Mouse (Mus musculus): ENCODE data around the gene Klhl41. TPM values are rescaled to one million over a fixed set of nuclear protein-coding genes. Genes with fewer than 3 reads are reported as not detected.
"Not testable (repeated sequence)": the region's sequence is repeated elsewhere in the genome, so short reads cannot be mapped to it uniquely, and the experiment has no call there.

The Klhl41 gene
- polyA plus RNA-seq, 1 experiment from 2014 or later, result 29.1 TPM

DNA sequence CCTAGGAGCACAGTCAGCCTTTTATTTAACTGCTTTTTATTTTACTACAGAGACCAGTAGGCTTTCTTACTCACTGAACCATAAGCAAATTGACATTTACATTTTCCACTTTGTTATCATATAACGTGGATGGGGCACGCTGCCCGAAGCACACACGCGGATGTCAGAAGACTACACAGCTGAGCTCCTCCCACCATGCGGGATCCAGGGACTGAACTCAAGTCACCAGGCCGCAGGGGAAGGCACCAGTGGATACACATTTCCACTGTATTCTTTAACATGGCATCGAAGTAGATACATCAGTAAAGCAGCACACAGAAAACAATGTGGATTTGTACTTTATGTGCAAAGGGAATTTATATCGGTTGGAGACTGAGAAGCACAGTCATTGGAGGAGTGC lies 5.3 kb downstream of the Klhl41 start:
- no peaks in the 10 kb centered on the region for H3K9me3 ChIP-seq (replicated peaks; ENCODE audit: control insufficient read depth, low read length)
- WGBS, result 86% methylated on average over 9 of the region's 9 CpGs

GRCm38 (mm10) chr2:69676713-69677112 lies 6.8 kb downstream of the Klhl41 start:
- Histone ChIP-seq H3K27ac (ENCODE audit: low read length) (no peak overlapping the region), H3K36me3 (ENCODE audit: control insufficient read depth, insufficient read depth) (peaks cover 10% of the 10 kb centered on the region), H3K9me3 (replicated peaks; ENCODE audit: control insufficient read depth, low read length) (no peaks in the 10 kb centered on the region), H3K27me3 (ENCODE audit: control insufficient read depth, insufficient read depth, low read length) (no peaks in the 10 kb centered on the region), H3K4me3 (ENCODE audit: low read length) (no peak overlapping the region), H3K9ac (ENCODE audit: low read length) (no peak overlapping the region), H3K4me1 (ENCODE audit: control insufficient read depth, insufficient read depth, low read length) (peaks cover 5% of the 10 kb centered on the region), H3K4me2 (ENCODE audit: low read depth, low read length) (no peak overlapping the region)
- 52% methylated on average over 2 of the region's 2 CpGs for WGBS
- no peak for ATAC-seq (replicated peaks; ENCODE audit: extremely low read depth, insufficient read depth, low FRiP score)

More for the DNA sequence above, 5.3 kb downstream of the Klhl41 start:
- Histone ChIP-seq H3K4me3 (ENCODE audit: low read length) (no peak overlapping the region), H3K27ac (ENCODE audit: low read length) (no peak overlapping the region), H3K27me3 (ENCODE audit: control insufficient read depth, insufficient read depth, low read length) (no peaks in the 10 kb centered on the region), H3K9ac (ENCODE audit: low read length) (no peak overlapping the region), H3K36me3 (ENCODE audit: control insufficient read depth, insufficient read depth) (peaks cover 8% of the 10 kb centered on the region), H3K4me1 (ENCODE audit: control insufficient read depth, insufficient read depth, low read length) (peaks cover 5% of the 10 kb centered on the region), H3K4me2 (ENCODE audit: low read depth, low read length) (no peak overlapping the region)
- ATAC-seq (replicated peaks; ENCODE audit: extremely low read depth, insufficient read depth, low FRiP score), result no peak

DNA sequence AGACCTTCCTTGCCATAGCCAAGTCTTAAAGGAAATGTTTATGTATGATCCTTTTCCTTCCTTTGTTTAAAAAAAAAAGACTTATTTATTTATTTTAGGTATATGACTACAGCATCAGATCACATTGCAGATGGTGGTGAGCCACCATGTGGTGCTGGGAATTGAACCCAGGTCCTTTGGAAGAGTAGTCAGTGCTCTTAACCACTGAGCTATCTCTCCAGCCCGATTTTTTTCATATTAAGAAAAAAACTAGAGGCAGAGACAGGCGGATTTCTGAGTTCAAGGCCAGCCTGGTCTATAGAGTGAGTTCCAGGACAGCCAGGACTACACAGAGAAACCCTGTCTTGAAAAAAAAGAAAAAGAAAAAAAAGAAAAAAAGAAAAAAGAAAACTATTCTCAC lies 7.3 kb downstream of the Klhl41 start:
- not testable (repeated sequence) for H3K4me3 ChIP-seq (ENCODE audit: low read length); H3K27me3 ChIP-seq (ENCODE audit: control insufficient read depth, insufficient read depth, low read length); ATAC-seq (replicated peaks; ENCODE audit: extremely low read depth, insufficient read depth, low FRiP score); H3K4me1 ChIP-seq (ENCODE audit: control insufficient read depth, insufficient read depth, low read length); H3K4me2 ChIP-seq (ENCODE audit: low read depth, low read length); H3K9ac ChIP-seq (ENCODE audit: low read length); H3K9me3 ChIP-seq (replicated peaks; ENCODE audit: control insufficient read depth, low read length); H3K27ac ChIP-seq (ENCODE audit: low read length)
- 85% methylated on average over 2 of the region's 2 CpGs for WGBS
- peaks cover 10% of the 10 kb centered on the region for H3K36me3 ChIP-seq (ENCODE audit: control insufficient read depth, insufficient read depth)

- Histone ChIP-seq H3K27ac (ENCODE audit: low read length) (no peak overlapping the region), H3K9ac (ENCODE audit: low read length) (no peak overlapping the region), H3K4me2 (ENCODE audit: low read depth, low read length) (no peak overlapping the region), H3K36me3 (ENCODE audit: control insufficient read depth, insufficient read depth) (peaks cover 14% of the 10 kb centered on the region), H3K4me1 (ENCODE audit: control insufficient read depth, insufficient read depth, low read length) (no peaks in the 10 kb centered on the region), H3K9me3 (replicated peaks; ENCODE audit: control insufficient read depth, low read length) (no peaks in the 10 kb centered on the region), H3K27me3 (ENCODE audit: control insufficient read depth, insufficient read depth, low read length) (no peaks in the 10 kb centered on the region), H3K4me3 (ENCODE audit: low read length) (no peak overlapping the region)
- WGBS, result 54% methylated on average over 6 of the region's 6 CpGs
- ATAC-seq (replicated peaks; ENCODE audit: extremely low read depth, insufficient read depth, low FRiP score), result no peak
Measured at GRCm38 (mm10) chr2:69679990-69680389, 10.1 kb downstream of the Klhl41 start.

DNA sequence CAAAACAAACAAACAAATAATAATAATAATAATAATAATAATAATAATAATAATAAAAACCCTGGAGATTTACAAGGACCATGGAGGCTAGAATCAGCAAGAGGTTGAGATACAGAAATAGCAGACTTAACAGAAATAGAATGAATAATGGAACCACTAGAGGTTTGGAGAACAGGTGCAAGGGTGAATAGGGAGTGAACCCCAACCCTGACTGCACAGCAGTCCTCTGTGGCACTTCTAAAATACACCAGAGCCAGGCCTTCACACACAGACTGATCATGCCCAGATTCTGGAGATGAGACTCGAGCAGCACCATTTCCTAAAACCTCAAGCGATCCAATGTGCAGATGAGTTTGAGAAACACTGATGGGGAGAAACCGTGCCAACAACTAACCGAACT lies 12.0 kb downstream of the Klhl41 start:
- H3K27ac ChIP-seq (ENCODE audit: low read length), result no peak overlapping the region
- 85% methylated on average over 4 of the region's 4 CpGs for WGBS
- no peak overlapping the region for H3K4me3 ChIP-seq (ENCODE audit: low read length)
- H3K36me3 ChIP-seq (ENCODE audit: control insufficient read depth, insufficient read depth), result peaks cover 16% of the 10 kb centered on the region
- no peak overlapping the region for H3K9ac ChIP-seq (ENCODE audit: low read length)
- no peak for ATAC-seq (replicated peaks; ENCODE audit: extremely low read depth, insufficient read depth, low FRiP score)
- H3K4me2 ChIP-seq (ENCODE audit: low read depth, low read length), result no peak overlapping the region
- no peaks in the 10 kb centered on the region for H3K4me1 ChIP-seq (ENCODE audit: control insufficient read depth, insufficient read depth, low read length)
- H3K27me3 ChIP-seq (ENCODE audit: control insufficient read depth, insufficient read depth, low read length), result no peaks in the 10 kb centered on the region
- no peaks in the 10 kb centered on the region for H3K9me3 ChIP-seq (replicated peaks; ENCODE audit: control insufficient read depth, low read length)

DNA sequence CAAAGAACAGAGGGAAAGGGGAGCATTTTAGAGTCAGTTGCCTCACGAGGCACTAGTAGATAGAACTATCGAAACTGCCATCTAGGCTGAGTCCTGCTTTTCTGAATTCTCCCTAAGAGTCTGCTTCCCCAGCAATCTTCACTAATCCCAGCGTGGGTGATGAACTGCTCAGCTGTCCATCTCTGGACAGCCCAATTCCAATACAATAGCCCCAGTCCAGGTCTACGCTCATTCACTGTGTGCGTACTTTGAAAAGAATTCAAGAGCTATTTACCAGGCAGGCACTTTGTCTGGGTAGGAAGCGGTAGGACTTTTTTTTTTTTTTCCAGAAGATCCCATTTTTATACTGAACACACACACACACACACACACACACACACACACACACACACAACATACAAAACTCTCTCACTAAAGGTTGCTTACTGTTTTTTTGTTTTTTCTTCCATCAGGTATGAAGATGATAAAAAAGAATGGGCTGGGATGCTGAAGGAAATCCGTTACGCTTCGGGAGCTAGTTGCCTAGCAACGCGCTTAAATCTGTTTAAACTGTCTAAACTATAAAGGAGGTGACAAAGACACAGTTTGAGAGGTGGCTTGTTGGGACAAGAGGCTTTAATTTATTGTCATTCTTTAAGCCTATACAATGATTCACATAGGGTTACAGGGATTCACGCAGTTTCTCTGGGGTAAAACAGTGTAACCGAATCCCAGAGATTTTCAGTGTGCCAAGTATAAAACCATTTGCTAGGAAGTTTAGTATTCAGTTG lies 13.3 kb downstream of the Klhl41 start:
- H3K4me2 ChIP-seq (ENCODE audit: low read depth, low read length), result no peak overlapping the region
- no peak overlapping the region for H3K27ac ChIP-seq (ENCODE audit: low read length)
- WGBS, result 88% methylated on average over 13 of the region's 13 CpGs
- ATAC-seq (replicated peaks; ENCODE audit: extremely low read depth, insufficient read depth, low FRiP score), result no peak
- no peak overlapping the region for H3K4me3 ChIP-seq (ENCODE audit: low read length)
- no peak overlapping the region for H3K9ac ChIP-seq (ENCODE audit: low read length)
- no peaks in the 10 kb centered on the region for H3K4me1 ChIP-seq (ENCODE audit: control insufficient read depth, insufficient read depth, low read length)
- no peaks in the 10 kb centered on the region for H3K27me3 ChIP-seq (ENCODE audit: control insufficient read depth, insufficient read depth, low read length)
- H3K36me3 ChIP-seq (ENCODE audit: control insufficient read depth, insufficient read depth), result peaks cover 23% of the 10 kb centered on the region
- no peaks in the 10 kb centered on the region for H3K9me3 ChIP-seq (replicated peaks; ENCODE audit: control insufficient read depth, low read length)

- peaks cover 28% of the 10 kb centered on the region for H3K36me3 ChIP-seq (ENCODE audit: control insufficient read depth, insufficient read depth)
- H3K4me3 ChIP-seq (ENCODE audit: low read length), result no peak overlapping the region
- no peak for ATAC-seq (replicated peaks; ENCODE audit: extremely low read depth, insufficient read depth, low FRiP score)
- H3K9me3 ChIP-seq (replicated peaks; ENCODE audit: control insufficient read depth, low read length), result no peaks in the 10 kb centered on the region
- WGBS, result 93% methylated on average over 3 of the region's 3 CpGs
- H3K9ac ChIP-seq (ENCODE audit: low read length), result no peak overlapping the region
- H3K27me3 ChIP-seq (ENCODE audit: control insufficient read depth, insufficient read depth, low read length), result no peaks in the 10 kb centered on the region
- H3K27ac ChIP-seq (ENCODE audit: low read length), result no peak overlapping the region
- no peaks in the 10 kb centered on the region for H3K4me1 ChIP-seq (ENCODE audit: control insufficient read depth, insufficient read depth, low read length)
- H3K4me2 ChIP-seq (ENCODE audit: low read depth, low read length), result no peak overlapping the region
Measured at GRCm38 (mm10) chr2:69684488-69684887, 14.6 kb downstream of the Klhl41 start.

GRCm38 (mm10) chr2:69690214-69690613 lies 20.3 kb downstream of the Klhl41 start:
- Histone ChIP-seq H3K9me3 (replicated peaks; ENCODE audit: control insufficient read depth, low read length) (no peaks in the 10 kb centered on the region), H3K4me3 (ENCODE audit: low read length) (no peak overlapping the region), H3K36me3 (ENCODE audit: control insufficient read depth, insufficient read depth) (peaks cover 56% of the 10 kb centered on the region), H3K4me2 (ENCODE audit: low read depth, low read length) (no peak overlapping the region), H3K27ac (ENCODE audit: low read length) (no peak overlapping the region), H3K9ac (ENCODE audit: low read length) (no peak overlapping the region), H3K4me1 (ENCODE audit: control insufficient read depth, insufficient read depth, low read length) (no peaks in the 10 kb centered on the region), H3K27me3 (ENCODE audit: control insufficient read depth, insufficient read depth, low read length) (no peaks in the 10 kb centered on the region)
- WGBS, result 86% methylated on average over 3 of the region's 3 CpGs
- ATAC-seq (replicated peaks; ENCODE audit: extremely low read depth, insufficient read depth, low FRiP score), result no peak

- no peak overlapping the region for H3K27ac ChIP-seq (ENCODE audit: low read length)
- ATAC-seq (replicated peaks; ENCODE audit: extremely low read depth, insufficient read depth, low FRiP score), result no peak
- no peaks in the 10 kb centered on the region for H3K4me1 ChIP-seq (ENCODE audit: control insufficient read depth, insufficient read depth, low read length)
- no peak overlapping the region for H3K4me3 ChIP-seq (ENCODE audit: low read length)
- WGBS, result 81% methylated on average over 6 of the region's 6 CpGs
- no peaks in the 10 kb centered on the region for H3K9me3 ChIP-seq (replicated peaks; ENCODE audit: control insufficient read depth, low read length)
- no peaks in the 10 kb centered on the region for H3K27me3 ChIP-seq (ENCODE audit: control insufficient read depth, insufficient read depth, low read length)
- peaks cover 56% of the 10 kb centered on the region for H3K36me3 ChIP-seq (ENCODE audit: control insufficient read depth, insufficient read depth)
- no peak overlapping the region for H3K4me2 ChIP-seq (ENCODE audit: low read depth, low read length)
- H3K9ac ChIP-seq (ENCODE audit: low read length), result no peak overlapping the region
Measured at GRCm38 (mm10) chr2:69690843-69691242, 20.9 kb downstream of the Klhl41 start.
